Mouse (Mus musculus) T-helper 1 cell (primary cell): ENCODE measurements around the gene Tmcc3.
"Not testable (repeated sequence)": the region's sequence is repeated elsewhere in the genome, so short reads cannot be mapped to it uniquely, and the experiment has no call there.

ENCODE experiments used
- in situ Hi-C: fragments of 300-600 bp; cut with MboI, MseI; formaldehyde crosslinking; loops from one replicate; pipeline ENCODE4 v1.15.1; 2025; ENCODE audit warnings: high pct_unique_total_duplicates

The Tmcc3 gene

DNA sequence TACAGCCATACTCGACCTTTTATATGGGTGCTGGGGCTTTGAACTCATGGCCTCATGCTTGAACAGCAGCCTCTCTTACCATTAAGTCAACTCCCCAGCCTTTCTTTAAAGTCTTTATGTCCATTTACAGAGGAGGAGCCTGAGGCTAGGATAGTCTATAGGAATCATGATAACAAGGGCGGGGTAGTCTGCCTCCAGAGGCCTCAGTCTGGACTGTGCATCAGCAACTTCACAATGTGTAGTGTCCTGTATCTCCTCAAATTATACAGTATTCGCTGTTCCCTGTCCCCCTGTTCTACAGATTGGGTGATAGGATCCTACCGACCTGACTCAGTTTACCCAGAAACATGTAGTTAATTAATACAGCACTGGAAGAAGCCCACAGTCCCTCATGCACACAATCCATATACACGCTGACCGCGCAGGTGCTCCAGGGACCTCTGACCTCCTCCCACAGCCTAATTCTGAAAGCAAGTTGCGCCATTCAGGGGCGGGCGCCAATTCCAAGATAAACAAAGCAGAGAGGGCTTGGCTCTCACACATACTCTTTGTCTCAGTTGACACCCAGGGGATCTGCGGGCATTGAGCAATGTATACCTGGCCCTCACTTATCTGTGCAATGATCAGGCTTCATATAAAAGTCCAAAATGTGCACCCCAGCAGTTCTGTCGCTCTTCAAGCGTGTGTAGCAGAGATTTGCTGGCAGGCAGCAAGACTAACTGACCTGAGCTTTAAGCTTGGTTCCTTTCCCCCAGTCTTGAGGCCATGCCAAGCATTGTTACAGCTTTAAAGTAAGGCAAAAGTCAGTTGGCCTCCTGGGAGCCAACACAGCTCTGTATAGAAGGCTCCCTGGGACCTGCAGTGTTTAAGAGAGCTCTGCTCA lies 262.9 kb downstream of the Tmcc3 start:
- in situ Hi-C loops: no loop called here

DNA sequence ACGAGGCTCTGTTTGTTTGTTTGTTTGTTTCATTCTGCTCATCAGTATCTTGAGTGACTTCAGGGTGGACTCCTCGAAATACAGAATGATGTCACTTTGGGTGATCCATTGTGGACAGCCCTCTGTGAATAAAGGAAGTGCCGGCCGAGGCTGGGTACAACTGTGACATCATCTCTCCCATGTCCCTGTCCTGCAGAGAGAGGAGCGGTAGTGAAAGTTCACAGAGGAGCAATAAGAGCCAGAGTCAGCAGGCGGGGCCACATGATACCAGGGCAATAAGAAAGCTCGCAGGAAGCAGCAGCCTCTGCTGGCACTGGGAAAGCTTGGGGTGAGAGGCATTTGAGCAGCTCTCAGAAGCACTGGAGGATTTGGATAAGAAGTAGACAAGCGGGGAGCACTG lies 264.2 kb downstream of the Tmcc3 start:
- in situ Hi-C loops: no loop called here

DNA sequence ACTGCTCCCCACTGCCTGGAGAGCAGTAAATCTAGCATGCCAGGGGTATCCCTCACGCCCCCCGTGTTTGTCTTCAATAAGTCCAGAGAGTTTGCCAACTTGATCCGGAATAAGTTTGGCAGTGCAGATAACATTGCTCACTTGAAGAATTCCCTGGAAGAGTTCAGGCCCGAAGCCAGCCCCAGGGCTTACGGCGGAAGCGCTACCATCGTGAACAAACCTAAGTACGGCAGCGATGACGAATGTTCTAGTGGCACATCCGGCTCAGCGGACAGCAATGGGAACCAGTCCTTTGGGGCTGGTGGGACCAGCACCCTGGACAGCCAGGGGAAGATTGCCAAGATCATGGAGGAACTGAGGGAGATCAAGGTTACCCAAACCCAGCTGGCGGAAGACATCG lies 267.1 kb downstream of the Tmcc3 start:
- in situ Hi-C loops: no loop called here

- in situ Hi-C loops: no loop called here
Observed at GRCm38 (mm10) chr10:94581384-94581783, 269.6 kb downstream of the Tmcc3 start.

GRCm38 (mm10) chr10:94583714-94584113 lies 272.0 kb downstream of the Tmcc3 start:
- in situ Hi-C loops: no loop called here

DNA sequence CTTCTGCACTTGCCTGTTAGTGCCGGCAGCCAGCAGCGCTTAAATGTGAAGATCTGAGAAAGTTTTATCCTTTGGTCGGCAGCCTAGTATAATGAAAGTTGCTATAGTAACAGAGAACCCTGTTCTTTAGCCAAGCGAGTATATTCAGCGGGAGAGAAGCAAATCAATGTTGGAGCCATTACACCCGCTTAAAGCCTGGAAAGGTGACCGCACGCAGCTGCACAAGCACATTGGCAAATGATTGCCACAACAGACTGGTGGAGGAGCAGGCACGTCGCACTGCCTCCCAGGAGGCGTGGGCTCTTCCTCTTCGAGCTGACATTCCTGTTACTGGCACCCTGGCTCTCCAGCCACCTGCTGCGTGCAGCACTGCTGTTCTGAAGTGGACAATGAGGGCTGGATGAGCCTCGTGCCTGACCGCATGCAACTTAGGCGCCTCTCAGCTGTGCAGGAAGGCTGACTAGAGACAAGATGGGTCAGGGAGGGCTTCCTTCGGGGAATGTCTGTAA lies 273.2 kb downstream of the Tmcc3 start:
- in situ Hi-C loops: no loop called here

DNA sequence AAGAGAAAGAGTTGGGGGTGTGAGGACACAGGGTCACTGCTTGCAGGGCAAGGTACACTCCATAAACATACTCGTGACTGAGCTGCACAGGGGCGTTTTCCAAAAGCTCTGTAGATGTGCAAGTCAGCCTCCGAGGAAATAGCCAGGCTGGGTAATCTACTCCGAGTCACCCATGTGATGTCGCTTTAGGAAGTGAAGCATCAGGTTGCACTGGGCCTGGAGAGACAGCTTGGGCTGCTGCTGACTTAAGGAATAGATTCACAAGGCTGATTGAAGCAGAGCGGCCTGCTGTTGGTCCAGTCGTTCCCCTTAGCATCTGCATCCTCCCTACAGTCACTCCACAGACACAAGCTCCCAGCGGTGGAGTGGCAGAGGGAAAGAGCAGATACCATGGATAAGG lies 274.1 kb downstream of the Tmcc3 start:
- in situ Hi-C loops: no loop called here

DNA sequence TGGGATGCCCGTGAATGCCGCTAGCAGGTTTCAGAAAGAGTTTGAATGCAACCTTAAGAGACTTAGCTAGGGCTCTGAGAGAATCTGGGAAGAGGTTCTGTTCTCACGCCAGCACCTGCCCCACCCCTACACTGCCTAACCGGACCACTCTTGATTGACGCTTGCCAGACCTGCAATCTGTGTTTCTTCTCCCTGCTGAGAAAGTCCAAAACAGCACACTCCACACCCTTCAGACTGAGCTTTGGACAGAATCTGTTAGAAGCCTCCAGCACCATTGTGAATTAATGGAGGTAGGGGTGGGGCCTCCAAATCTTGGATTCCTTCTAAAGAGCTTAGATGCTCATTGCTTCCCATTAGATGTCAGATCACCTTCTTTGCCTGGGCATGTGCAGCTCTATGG lies 277.2 kb downstream of the Tmcc3 start:
- in situ Hi-C loops: no loop called here

- in situ Hi-C loops: no loop called here
Observed at GRCm38 (mm10) chr10:94595705-94596104, 284.0 kb downstream of the Tmcc3 start.

DNA sequence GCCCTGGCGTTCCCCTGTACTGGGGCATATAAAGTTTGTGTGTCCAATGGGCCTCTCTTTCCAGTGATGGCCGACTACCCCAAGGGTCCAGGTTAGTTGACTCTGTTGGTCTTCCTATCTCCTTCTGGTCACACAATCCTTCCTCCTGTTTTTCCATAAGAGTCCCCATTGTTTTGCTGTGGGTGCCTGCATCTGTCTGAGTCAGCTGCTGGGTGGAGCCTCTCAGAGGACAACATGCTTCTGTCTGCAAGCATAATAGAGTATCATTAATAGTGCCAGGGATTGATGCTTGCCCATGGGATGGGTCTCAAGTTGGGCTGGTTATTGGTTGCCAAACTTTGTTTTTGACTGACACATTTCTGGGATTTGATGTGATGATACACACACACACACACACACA lies 288.1 kb downstream of the Tmcc3 start:
- in situ Hi-C loops: not testable (repeated sequence)

- in situ Hi-C loops: no loop called here
Observed at GRCm38 (mm10) chr10:94601034-94601433, 289.3 kb downstream of the Tmcc3 start.

DNA sequence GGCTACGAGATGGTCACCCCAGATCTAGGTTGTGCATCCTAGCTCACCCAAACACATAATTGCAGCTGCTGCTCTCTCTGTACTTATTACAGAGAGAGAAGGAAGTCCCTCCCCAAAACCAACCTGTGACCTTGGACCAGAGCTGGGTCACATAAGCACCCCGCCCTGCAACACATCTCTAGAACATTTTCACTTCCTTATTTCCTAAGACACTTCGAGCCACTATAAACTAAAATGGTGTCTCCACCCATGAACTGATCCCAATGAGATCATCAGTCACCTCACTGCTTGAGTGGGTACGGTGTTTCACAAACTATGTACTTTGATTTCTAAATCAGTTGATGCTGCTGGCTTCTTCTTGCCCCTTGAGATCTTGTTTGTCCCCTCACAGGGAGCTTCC lies 293.7 kb downstream of the Tmcc3 start:
- in situ Hi-C loops: no loop called here

DNA sequence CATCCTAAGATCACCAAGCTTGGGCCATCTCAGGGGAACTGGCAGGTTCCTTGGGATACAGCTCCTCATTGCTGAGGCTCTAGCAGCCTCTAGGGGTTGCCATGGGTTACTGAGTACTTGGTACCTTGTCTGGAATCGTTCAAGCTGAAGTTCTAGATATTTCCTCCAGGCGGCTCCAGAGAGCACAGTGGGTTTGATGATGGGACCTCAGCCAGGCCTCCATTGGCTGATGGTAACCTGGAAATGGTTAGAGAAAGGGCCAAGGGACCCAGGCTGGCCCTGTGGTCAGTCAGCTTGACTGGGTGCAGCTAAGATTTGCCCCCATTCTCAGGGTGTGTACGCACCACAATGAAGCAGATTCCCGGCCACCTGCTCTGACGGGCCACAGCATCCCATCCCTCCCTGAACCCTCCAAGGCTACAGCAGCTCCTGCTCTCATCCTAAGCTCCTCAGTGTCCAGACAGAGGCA lies 297.6 kb downstream of the Tmcc3 start:
- in situ Hi-C loops: no loop called here

- in situ Hi-C loops: no loop called here
Observed at GRCm38 (mm10) chr10:94611228-94611968, 299.6 kb downstream of the Tmcc3 start.

DNA sequence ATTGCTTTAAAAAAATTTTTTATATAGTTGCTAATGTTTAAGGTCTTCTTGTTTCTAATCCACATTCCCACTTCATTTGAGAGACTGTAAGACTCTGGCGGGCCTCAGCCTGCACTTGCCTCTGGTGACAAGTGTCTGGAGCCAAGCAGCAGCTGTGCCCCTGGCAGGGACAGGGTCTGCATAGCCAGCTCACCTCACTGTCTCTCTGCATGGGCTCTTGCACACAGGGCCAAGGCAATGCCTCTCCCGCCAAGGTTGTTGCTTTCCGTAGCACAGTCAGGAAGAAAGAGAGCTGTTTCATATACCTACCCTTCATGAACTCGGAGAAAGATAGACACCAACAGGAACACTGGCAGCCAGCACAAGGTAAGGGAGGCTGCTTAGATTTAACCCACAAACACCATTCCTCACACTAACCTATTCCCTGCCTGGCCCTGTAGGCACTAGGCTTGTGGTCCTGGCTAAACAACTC lies 300.3 kb downstream of the Tmcc3 start:
- in situ Hi-C loops: no loop called here

- in situ Hi-C loops: no loop called here
Observed at GRCm38 (mm10) chr10:94619586-94619985, 307.8 kb downstream of the Tmcc3 start.

GRCm38 (mm10) chr10:94620561-94620960 lies 308.8 kb downstream of the Tmcc3 start:
- in situ Hi-C loops: loop anchor here (5.0 kb wide), 1 partner anchor 342 kb away; no protein-coding TSS in a partner anchor

GRCm38 (mm10) chr10:94621420-94622225 lies 309.9 kb downstream of the Tmcc3 start:
- in situ Hi-C loops: loop anchor here (5.0 kb wide), 1 partner anchor 341 kb away; no protein-coding TSS in a partner anchor

DNA sequence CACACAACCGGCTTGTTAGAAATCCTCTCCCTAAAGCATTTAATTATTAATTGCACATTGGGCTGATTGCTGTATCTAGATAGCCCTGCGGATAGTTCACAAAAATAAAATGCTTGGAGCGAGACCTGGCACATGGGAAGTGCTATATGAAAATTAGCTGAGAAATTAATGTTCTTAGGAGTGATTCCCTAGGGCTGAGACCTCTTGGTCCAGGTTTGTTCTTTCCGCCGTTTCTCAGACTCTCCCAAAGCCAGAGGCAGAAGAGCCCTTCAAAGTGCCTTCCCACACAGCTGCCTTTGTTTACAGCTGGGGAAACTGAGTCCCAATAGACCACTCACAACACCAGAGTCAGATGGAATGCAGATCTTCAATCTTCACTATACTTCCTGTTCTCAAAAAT lies 310.5 kb downstream of the Tmcc3 start:
- in situ Hi-C loops: loop anchor here (5.0 kb wide), 1 partner anchor 340 kb away; no protein-coding TSS in a partner anchor

GRCm38 (mm10) chr10:94622828-94623227 lies 311.1 kb downstream of the Tmcc3 start:
- in situ Hi-C loops: loop anchor here (5.0 kb wide), 1 partner anchor 339 kb away; no protein-coding TSS in a partner anchor

DNA sequence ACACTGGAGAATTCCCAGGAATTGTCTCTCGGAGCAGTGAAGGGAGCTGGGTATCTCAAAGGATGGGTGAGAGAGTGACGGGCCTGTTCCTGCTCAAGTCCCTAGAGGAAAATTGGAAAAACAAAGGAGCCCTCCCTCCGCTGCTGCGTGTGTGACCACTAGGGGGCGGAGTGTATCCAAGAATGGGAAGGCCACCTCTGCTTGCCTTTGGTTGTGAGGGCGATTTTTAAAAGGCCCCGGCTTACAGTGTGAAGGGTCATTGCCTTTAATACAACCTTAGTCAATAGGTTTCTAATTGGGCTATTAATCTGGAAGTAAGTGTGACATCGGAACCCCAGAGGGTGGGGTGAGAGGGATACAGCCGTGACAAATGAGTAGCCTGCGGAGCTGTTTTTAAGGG lies 311.9 kb downstream of the Tmcc3 start:
- in situ Hi-C loops: loop anchor here (5.0 kb wide), 1 partner anchor 339 kb away; no protein-coding TSS in a partner anchor
